Mouse (Mus musculus) heart, embryonic 16.5 days (tissue): ENCODE measurements around the gene Dennd1a. TPM values are rescaled to one million over a fixed set of nuclear protein-coding genes. Genes with fewer than 3 reads are reported as not detected.

ENCODE experiments used
- ATAC-seq: fragments of 200-750 bp; cut with Nextera tagmentation; replicated peaks from 2 replicates; pipeline ENCODE4 v1.8.0; 2017; ENCODE audit warnings: moderate number of reproducible peaks; ENCODE audit not compliant: insufficient read depth, low FRiP score; ENCODE audit errors: extremely low read depth
- H3K27ac ChIP-seq: fragments of 300-500 bp; sonication (generic); 2 replicates; pipeline ENCODE4 v1.5.1; 2014; ENCODE audit warnings: mild to moderate bottlenecking, low read length, control low read depth, moderate library complexity
- H3K27me3 ChIP-seq: fragments of 300-500 bp; sonication (generic); 2 replicates; pipeline ENCODE4 v1.6.1; 2014; ENCODE audit warnings: low read length, mixed read lengths; ENCODE audit not compliant: control insufficient read depth, insufficient read depth
- H3K36me3 ChIP-seq: fragments of 300-500 bp; sonication (generic); 2 replicates; pipeline ENCODE4 v1.6.1; 2014; ENCODE audit not compliant: control insufficient read depth, insufficient read depth
- H3K4me1 ChIP-seq: fragments of 300-500 bp; sonication (generic); 2 replicates; pipeline ENCODE4 v1.6.1; 2014; ENCODE audit warnings: low read length, mixed read lengths; ENCODE audit not compliant: control insufficient read depth, insufficient read depth
- H3K4me2 ChIP-seq: fragments of 300-500 bp; sonication (generic); 2 replicates; pipeline ENCODE4 v1.6.1; 2014; ENCODE audit warnings: low read depth, mild to moderate bottlenecking, control low read depth, low read length
- H3K4me3 ChIP-seq: fragments of 300-500 bp; sonication (generic); 2 replicates; pipeline ENCODE4 v1.5.1; 2014; ENCODE audit warnings: mild to moderate bottlenecking, control low read depth, low read length
- H3K9ac ChIP-seq: fragments of 300-500 bp; sonication (generic); 2 replicates; pipeline ENCODE4 v1.6.1; 2014; ENCODE audit warnings: low read length, control low read depth
- H3K9me3 ChIP-seq: fragments of 300-500 bp; sonication (generic); replicated peaks from 2 replicates; pipeline ENCODE4 v1.6.1; 2016; ENCODE audit warnings: low read length; ENCODE audit not compliant: control insufficient read depth
- WGBS: fragments of 180-500 bp; shearing (Covaris S2); extraction: QIAGEN DNeasy Blood & Tissue Kit; methylation state at CpG from one replicate; pipeline ENCODE4 v1.1.7; 2014; 5-methylcytosine and 5-hydroxymethylcytosine counted together
- polyA plus RNA-seq: library from polyadenylated mRNA; unstranded; fragments of >200 nt; fragmentation: Nextera tagmentation; extraction: Ambion mirVana; gene quantifications from 2 replicates; pipeline ENCODE4 v1.2.1, GENCODE M21; 2015

The Dennd1a gene
- polyA plus RNA-seq, 1 experiment from 2014 or later = 12.7 TPM

- no peaks in the 10 kb centered on the region for H3K9me3 ChIP-seq
- H3K27ac ChIP-seq = peak overlapping the region; percentile 76
- 21% methylated on average over 5 of the region's 5 CpGs for WGBS
- H3K36me3 ChIP-seq = no peaks in the 10 kb centered on the region
- H3K4me1 ChIP-seq = peaks cover 21% of the 10 kb centered on the region
- H3K4me2 ChIP-seq = peak overlapping the region; percentile 55
- peak; percentile 87 for ATAC-seq
- no peaks in the 10 kb centered on the region for H3K27me3 ChIP-seq
- 0 out of 2 replicates have a peak overlapping the region, but pooled peaks have one; percentile 7 for H3K4me3 ChIP-seq
- H3K9ac ChIP-seq = 0 out of 2 replicates have a peak overlapping the region, but pooled peaks have one; percentile 33
Measured at GRCm38 (mm10) chr2:38013839-38014365, 273.3 kb downstream of the Dennd1a start.

DNA sequence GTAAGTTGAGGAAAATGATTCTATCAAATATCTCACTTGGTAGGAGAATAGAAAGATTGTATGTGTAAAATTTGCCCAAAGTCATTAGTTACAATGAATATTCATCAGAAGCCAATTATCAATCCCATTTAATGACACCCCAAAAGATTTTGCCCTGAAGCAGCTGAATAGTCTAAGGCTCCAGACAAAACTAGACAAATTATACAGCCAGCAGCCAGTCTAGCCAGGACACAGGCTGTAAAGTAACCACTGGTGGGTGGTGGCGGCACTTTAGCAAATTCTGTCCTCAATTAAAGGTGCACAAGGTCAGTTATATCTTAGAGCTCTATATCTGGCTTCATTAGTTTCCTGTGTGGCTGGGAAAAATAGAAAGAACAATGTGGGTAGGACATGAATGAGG lies 280.0 kb downstream of the Dennd1a start:
- Histone ChIP-seq H3K27ac (no peak overlapping the region), H3K4me3 (no peak overlapping the region), H3K4me2 (no peak overlapping the region), H3K9ac (no peak overlapping the region), H3K4me1 (no peaks in the 10 kb centered on the region), H3K27me3 (no peaks in the 10 kb centered on the region), H3K36me3 (no peaks in the 10 kb centered on the region), H3K9me3 (no peaks in the 10 kb centered on the region)
- 82% methylated on average over 1 of the region's 1 CpGs for WGBS
- ATAC-seq = no peak

GRCm38 (mm10) chr2:38003183-38003680 lies 284.0 kb downstream of the Dennd1a start:
- Histone ChIP-seq H3K27me3 (no peaks in the 10 kb centered on the region), H3K4me2 (no peak overlapping the region), H3K9ac (no peak overlapping the region), H3K36me3 (no peaks in the 10 kb centered on the region), H3K27ac (no peak overlapping the region), H3K9me3 (no peaks in the 10 kb centered on the region), H3K4me3 (no peak overlapping the region), H3K4me1 (no peaks in the 10 kb centered on the region)
- 83% methylated on average over 9 of the region's 9 CpGs for WGBS
- no peak for ATAC-seq

- ATAC-seq = no peak
- Histone ChIP-seq H3K4me2 (no peak overlapping the region), H3K9ac (no peak overlapping the region), H3K36me3 (no peaks in the 10 kb centered on the region), H3K27ac (no peak overlapping the region), H3K4me1 (no peaks in the 10 kb centered on the region), H3K9me3 (no peaks in the 10 kb centered on the region), H3K27me3 (no peaks in the 10 kb centered on the region), H3K4me3 (no peak overlapping the region)
- 81% methylated on average over 1 of the region's 1 CpGs for WGBS
Measured at GRCm38 (mm10) chr2:38001004-38001403, 286.2 kb downstream of the Dennd1a start.

GRCm38 (mm10) chr2:37997966-37998365 lies 289.2 kb downstream of the Dennd1a start:
- Histone ChIP-seq H3K9me3 (no peaks in the 10 kb centered on the region), H3K4me2 (no peak overlapping the region), H3K27me3 (no peaks in the 10 kb centered on the region), H3K9ac (no peak overlapping the region), H3K27ac (no peak overlapping the region), H3K36me3 (no peaks in the 10 kb centered on the region), H3K4me1 (no peaks in the 10 kb centered on the region), H3K4me3 (no peak overlapping the region)
- 69% methylated on average over 3 of the region's 3 CpGs for WGBS
- no peak for ATAC-seq

DNA sequence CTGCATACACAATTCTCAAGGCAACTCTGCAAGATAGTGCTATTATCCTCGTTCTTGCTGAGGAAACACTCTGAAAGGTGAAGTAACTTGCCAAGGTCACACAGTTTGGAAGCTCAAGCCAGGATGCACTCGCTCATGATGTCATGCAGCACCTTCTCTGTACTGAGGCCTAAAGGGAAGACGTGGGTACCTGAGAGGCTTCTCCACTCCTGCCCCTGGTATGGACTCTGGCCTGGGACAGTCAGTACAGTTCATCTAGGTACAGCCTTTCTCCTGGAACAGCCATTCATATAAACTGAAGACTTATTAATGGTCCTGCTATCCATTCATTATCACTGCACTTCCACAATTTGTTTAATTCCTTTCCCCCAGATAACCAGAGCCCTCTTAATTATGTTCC lies 298.1 kb downstream of the Dennd1a start:
- ATAC-seq = no peak
- no peaks in the 10 kb centered on the region for H3K27me3 ChIP-seq
- 83% methylated on average over 3 of the region's 3 CpGs for WGBS

GRCm38 (mm10) chr2:37988301-37988700 lies 298.9 kb downstream of the Dennd1a start:
- Histone ChIP-seq H3K27me3 (no peaks in the 10 kb centered on the region), H3K9me3 (no peaks in the 10 kb centered on the region), H3K36me3 (no peaks in the 10 kb centered on the region; the same call in 1 of the 2 replicates), H3K9ac (no peak overlapping the region), H3K4me2 (no peak overlapping the region), H3K27ac (no peak overlapping the region), H3K4me3 (no peak overlapping the region), H3K4me1 (no peaks in the 10 kb centered on the region)
- 82% methylated on average over 1 of the region's 1 CpGs for WGBS
- ATAC-seq = no peak

More for the DNA sequence above, 298.1 kb downstream of the Dennd1a start:
- no peaks in the 10 kb centered on the region; the same call in 1 of the 2 replicates for H3K36me3 ChIP-seq
- H3K9me3 ChIP-seq = no peaks in the 10 kb centered on the region
- no peaks in the 10 kb centered on the region for H3K4me1 ChIP-seq
- no peak overlapping the region for H3K9ac ChIP-seq
- H3K4me2 ChIP-seq = no peak overlapping the region
- no peak overlapping the region for H3K4me3 ChIP-seq
- no peak overlapping the region for H3K27ac ChIP-seq

- Histone ChIP-seq H3K36me3 (no peaks in the 10 kb centered on the region; the same call in 1 of the 2 replicates), H3K9ac (no peak overlapping the region), H3K27ac (no peak overlapping the region), H3K4me3 (no peak overlapping the region), H3K9me3 (no peaks in the 10 kb centered on the region), H3K4me2 (no peak overlapping the region), H3K4me1 (no peaks in the 10 kb centered on the region), H3K27me3 (no peaks in the 10 kb centered on the region)
- 60% methylated on average over 5 of the region's 5 CpGs for WGBS
- ATAC-seq = no peak
Measured at GRCm38 (mm10) chr2:37985690-37986222, 301.4 kb downstream of the Dennd1a start.

- H3K9ac ChIP-seq = no peak overlapping the region
- no peak overlapping the region for H3K4me2 ChIP-seq
- ATAC-seq = no peak
- H3K27ac ChIP-seq = no peak overlapping the region
- H3K9me3 ChIP-seq = no peaks in the 10 kb centered on the region
- H3K4me3 ChIP-seq = no peak overlapping the region
- WGBS = 91% methylated on average over 1 of the region's 1 CpGs
- no peaks in the 10 kb centered on the region for H3K4me1 ChIP-seq
- H3K36me3 ChIP-seq = no peaks in the 10 kb centered on the region
- no peaks in the 10 kb centered on the region for H3K27me3 ChIP-seq
Measured at GRCm38 (mm10) chr2:37982714-37983113, 304.5 kb downstream of the Dennd1a start.
